Mouse (Mus musculus) ovary, postnatal 10 days (tissue): ENCODE data around the gene Ppp2r5a.
"Not testable (repeated sequence)": the region's sequence is repeated elsewhere in the genome, so short reads cannot be mapped to it uniquely, and the experiment has no call there.

Experiments
- DNase-seq: peaks from one replicate; pipeline ENCODE4 v3.0.0; 2022; ENCODE audit warnings: low spot score

Ppp2r5a gene

DNA sequence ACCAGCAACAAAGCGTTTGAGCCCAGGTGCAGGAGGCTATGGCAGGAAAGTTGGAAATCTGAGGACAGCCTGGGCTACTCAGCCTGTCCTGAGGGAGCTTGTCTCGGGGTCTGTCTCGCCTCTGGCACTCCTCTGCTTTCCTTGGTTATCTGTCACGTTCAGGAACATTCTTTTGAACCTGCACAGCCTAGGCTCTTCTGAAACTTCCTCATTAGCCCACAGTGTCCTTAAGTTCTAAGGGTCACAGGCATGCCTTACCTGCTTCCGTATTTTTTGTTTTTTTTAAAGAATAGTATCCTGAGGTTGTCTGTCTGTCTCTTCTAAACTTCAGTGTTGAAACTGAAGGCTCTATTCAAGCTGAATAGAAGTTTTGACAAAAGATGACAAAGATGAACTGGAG lies at the start of gene Ppp2r5a:
Gene Ppp2r5a (minus strand): TSS at position 199 of the 400 bp plus-strand sequence.
- no peak for DNase-seq

DNA sequence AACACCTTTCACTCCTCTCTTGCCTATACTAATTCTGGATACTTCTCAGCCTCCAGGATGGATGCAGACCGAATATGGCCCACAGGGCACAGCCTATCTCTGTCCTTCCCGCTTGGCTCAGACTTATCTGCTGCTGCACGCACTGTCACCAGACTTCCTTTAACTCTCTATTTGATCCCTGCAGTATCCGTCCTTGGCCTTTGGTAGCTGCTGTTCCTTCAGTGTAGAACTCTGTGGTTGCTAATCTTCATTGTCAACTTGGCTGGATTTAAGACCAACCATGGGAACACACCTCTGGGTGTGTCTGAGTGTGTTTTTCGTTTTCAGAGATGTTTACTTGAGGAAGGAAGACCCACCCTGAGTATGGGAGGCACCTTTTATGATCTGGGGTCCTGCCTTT lies 47.5 kb upstream of the Ppp2r5a start:
- DNase-seq = no peak

DNA sequence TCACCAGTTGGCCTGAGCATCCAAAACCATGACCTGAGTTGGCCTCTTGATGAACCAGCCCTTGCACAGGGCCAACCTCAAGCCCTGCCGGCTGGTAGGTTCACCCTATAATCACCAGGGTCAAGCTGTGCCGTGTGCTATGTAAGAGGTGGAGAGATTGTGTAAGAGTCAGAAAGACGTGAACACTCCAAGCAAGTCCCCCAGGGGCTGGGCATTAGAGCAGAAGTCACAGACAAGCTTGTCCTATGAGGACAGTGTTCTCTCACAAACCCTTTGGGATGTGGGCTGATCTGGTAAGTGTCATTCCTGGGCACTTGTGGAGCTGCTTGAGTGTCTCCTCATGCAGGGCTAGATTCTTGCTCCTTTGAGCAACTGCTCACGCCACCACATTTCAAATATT lies 46.5 kb upstream of the Ppp2r5a start:
- DNase-seq = no peak

DNA sequence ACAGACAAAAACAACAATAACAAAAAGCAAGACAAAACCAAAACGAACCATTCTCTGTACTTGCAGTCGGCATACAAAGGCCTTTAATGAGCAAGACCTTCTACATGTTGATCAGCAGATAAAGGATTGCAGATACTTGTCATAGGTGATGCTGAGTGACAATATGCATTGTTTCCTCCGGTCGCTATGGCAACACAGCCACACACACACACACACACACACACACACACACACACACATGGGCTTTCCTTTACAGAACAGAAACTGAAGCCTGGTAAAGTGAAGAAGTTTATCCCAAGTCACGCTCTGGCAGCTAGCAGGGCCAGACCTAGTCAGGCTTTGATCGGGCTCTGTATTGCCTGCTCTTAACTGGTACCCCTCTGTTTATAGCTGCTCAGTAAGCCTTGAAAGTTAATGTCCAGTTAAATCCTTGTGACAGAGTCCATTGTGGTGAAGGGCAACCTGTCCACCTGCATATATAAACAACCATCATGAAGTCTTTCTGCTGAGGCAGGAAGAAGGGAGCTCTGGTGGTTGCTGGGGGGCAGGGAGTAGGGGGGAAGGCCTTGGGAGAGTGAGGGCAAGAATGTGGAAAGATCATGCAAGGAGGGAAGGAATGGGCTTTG lies 44.4 kb upstream of the Ppp2r5a start:
- no peak for DNase-seq

DNA sequence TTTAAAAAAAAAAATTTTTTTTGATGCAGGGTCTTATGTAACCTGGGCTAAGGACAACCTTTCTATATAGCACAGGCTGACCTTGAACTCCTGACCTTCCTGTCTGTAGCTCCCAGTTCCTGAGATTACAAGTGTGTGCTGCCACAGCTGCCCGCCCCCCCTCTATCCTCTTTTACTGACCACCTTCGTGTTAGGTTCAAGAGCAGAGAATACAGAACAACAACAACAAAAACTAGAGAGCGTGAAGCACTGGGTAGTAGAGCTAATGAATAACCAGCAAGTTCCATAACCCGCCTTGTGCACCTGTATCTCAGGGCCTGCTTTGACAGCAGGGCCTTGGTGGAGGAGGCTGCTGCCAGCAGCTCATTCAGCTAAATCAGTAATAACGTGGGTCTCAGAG lies 43.2 kb upstream of the Ppp2r5a start:
- DNase-seq = no peak

DNA sequence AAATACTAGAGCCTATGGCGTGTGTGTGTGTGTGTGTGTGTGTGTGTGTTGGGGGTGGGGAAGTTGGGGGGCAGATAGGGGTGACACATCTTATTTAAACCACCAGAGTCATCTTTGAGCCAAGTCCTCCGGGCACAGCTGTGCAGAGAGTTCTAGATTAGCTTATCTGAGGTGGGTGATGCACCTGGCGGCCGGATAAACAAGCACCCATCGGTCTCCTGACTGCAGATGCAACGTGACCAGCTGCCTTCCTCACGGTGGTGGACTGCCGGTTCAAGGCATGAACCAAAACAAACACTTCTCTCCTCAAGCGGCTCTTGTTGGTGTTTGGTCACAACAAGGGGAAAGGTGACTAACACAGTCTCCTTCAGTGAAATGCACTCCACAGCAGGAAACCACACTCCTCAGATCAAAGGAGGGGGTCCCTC lies 42.8 kb upstream of the Ppp2r5a start:
- DNase-seq = no peak

DNA sequence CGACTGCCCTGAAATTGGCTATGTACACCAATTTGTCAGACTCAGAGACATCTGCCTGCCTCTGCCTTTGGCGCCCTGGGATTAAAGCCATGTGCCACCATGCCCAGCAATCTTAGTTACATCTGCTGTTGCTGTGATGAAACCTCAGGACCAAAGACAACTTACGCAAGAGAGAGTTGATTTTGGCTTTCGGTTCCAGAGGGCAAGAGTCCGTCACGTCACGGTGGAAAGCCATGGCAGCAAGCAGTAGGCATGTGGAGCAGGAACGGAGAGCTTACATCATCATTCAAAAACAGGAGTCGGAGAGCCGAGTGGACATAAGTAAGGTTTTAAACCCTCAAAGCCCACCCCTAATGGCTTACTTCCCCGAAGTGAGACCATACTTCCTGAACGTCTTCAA lies 42.3 kb upstream of the Ppp2r5a start:
- DNase-seq = no peak

DNA sequence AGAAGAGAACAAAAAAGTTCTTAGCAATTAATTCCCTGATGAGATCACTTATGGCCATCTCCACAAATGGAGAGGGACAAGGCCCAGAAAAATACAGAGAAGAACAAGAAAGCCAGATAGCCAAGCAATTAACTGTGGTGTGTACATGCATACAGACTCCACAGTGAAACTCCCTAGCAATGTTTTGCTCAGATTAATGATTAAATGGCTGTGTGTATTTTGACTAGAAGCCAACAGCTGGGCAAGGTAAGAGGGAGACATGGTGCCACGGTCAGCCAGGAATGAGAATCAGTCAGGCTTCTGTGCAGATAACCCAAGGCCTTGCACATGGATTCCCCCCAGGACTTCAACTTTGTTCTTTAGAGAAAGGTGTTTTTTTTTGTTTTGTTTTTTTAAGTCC lies 41.4 kb upstream of the Ppp2r5a start:
- DNase-seq = no peak

DNA sequence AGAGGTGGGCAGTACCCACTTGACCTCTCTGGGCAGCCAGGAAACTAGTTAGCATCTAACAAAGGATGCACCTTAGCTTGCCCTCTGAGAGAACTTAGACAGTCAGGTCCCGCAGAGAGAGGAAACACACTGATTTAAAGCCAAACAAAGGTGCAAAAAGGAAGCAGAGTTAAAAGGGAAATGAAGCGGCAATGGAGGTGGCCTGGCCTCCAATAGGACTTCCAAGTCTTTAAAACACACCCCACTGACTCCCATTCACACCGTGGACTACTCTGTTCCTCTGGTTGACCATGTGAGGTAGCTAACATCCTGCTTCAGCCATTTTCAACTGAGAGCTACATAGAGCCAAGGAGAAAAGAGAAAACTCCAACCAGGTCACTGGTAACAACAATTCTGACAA lies 35.9 kb upstream of the Ppp2r5a start:
- no peak for DNase-seq

DNA sequence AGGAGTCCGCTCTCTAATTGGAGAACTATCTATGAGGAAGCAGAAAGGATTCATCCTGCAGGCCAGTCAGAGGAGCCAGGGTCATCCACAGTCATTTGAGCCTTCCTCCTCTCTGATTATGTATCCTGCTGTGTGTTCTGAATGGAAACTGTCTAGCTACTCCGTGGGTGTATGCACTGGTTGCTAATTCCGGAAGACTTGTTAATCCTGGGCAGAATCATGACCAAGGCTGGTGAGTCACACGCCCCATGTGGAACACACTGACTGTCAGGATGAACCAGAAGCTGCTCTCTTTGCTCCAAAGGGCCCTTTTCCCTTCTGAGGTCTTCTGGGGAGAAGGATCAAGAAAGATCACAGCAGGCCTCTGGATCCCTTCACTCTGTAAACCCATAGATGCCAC lies 35.5 kb upstream of the Ppp2r5a start:
- DNase-seq = no peak

DNA sequence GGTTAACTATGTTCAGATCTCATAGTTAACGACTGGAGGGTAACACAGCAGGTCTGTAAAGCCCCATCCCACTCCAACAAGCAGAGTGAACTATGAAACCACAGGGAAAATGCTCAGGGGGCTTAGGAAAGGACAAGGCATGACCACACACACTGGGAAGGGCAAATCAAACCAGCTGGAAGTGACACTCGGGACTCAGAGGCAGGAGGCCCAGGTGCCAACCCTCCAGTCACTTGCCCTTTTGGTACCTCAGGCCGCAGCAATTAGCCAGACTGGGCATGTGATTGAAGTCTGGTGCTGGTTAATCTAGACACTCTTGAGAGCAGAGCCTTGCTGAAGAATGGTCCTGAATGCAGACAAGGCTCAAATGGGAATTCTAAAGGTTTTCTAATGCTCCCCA lies 33.6 kb upstream of the Ppp2r5a start:
- DNase-seq = no peak

DNA sequence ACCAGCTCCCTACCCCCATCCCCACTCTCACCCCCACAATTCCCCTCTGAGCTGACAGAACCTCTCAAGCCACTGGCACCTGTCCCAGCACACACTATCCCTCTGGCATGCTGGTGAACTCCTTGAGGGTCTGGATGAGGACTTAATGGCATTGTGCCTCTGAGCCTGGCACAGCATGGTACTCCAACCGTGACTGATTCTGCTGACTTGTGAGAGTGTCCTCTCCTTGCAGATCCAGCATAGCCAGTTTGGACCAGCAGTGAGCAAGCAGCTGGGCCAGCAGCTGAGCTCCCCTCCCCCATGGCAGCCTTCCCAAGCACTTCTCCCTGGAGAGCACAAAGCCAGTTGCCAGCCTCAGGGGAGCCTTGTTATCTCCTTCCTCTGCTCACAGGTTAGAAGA lies 32.3 kb upstream of the Ppp2r5a start:
- peak; percentile 32 for DNase-seq

DNA sequence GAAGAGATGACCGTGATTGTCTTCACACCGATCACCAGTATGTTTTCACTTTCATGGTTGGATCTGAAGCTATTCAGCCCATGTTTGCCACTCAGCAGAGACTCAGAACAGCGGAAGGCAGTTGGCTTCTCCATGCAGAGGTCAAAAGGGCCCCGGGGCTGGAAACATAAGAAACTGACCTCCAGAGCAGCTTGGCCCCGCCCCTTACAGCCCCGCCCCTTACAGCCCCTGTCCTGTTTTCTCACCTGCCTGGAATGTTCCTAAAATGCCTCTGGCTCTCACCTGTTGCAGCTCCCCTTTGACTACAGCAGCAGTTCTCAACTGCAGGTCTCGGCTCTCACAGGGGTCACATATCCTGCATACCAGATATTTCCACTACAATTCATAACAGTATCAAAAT lies 29.5 kb upstream of the Ppp2r5a start:
- DNase-seq = no peak

DNA sequence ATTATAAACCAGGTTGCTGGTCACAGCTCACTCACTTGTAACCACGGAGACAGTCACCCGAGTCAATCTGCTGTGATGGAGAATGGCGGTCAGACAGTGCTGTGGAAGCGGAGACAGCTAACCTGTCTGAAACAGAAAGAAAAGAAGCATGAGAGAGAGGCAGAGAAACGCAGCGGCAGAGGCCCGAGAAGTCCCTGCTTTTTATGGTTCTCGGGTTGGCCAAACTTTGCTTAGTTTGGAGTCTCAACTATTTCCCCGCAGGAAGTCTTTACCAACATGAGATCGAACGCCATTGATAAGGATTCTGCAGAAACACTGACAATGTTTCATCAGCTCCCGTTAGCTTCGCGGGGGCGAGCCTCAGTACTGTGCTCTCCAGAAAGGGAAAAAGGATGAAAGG lies 29.0 kb upstream of the Ppp2r5a start:
- DNase-seq = no peak

DNA sequence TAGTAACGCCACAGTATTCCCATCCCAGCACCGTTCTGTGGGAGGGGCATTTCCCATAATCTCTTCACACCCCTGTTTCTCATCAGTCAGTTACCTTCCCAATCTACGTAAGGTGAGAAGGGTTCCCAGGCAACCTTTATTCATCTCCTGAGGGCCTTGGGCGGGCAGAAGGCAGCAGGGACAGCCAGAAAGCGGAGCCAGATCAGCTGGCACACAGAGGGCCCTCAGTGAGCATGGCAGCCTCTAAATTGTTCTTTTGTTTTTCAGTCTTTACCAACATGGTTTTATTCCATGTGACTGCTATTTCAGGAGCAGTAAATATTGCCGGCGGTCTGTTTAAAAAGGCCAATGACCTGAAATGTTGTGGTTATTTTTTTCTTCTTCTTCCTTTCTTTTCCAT lies 27.0 kb upstream of the Ppp2r5a start:
- no peak for DNase-seq

DNA sequence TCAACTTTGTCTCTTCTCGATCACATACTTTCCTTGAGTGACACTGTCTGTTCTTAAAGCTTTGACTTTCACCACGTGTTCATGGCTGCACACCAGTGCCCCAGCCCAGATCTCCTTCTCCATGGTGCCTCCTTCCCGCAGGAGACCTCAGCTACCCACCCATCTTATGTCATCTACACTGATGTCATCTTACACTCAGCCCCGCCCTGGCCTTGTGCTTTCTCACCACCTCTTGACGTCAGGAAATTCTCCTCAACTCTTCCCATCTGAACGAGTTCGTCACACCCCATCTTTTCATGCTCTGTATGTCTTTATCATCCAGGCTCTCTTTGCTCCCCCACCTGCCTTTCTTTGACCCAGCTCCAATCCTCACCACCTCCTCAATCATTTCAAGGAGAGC lies 22.8 kb upstream of the Ppp2r5a start:
- no peak for DNase-seq

DNA sequence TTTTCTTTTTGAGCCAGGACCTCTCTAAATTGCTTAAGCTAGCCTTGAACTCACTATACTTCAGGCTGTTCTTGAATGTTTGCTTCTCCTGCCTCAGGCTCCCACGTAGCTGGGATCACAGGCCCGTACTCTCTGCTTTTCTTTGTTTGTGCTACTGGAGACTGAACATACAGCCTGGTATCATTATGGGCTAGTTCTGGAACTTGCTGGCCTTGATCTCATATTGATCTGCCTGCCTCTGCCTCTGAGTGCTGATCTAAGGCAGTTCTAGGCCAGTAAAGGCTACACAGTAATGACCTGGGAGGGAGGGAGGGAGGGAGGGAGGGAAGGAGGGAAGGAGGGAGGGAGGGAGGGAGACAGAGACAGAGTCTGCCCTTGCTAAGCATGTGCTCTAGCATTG lies 20.1 kb upstream of the Ppp2r5a start:
- DNase-seq = no peak

DNA sequence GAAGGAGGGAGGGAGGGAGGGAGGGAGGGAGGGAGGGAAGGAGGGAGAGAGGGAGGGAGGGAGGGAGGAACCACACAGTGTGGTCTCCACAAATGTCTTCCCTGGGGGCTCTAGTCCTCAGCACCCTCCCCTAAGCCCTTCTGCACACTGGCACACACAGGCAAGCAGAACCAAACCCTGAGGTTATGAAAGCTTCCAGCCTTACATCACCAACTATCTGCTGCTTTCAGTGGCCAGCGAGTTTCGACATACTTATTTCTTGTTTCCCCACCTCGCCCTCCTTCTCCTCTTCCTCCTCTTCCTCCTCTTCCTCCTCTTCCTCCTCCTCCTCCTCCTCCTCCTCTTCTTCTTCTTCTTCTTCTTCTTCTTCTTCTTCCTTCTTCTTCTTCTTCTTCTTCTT lies 19.6 kb upstream of the Ppp2r5a start:
- not testable (repeated sequence) for DNase-seq

DNA sequence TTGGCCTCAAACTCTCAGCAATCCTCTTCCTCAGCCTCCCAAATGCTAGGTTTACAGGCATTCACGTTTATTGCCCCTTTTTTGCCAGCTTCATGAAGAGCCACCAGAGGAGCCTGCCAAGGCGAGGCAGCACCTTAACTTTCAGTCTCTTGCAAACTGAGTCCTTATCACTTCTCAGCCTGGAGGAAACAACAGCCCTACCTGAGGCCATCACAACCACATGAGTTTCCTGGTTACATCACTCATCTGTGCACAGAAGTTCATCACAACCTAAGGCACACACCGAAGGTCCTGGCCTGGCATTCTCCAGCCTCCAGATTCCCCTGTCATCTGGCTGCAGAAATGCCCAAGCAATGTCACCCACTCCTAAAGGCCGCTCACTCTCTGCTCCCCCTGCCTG lies 19.1 kb upstream of the Ppp2r5a start:
- DNase-seq = no peak

DNA sequence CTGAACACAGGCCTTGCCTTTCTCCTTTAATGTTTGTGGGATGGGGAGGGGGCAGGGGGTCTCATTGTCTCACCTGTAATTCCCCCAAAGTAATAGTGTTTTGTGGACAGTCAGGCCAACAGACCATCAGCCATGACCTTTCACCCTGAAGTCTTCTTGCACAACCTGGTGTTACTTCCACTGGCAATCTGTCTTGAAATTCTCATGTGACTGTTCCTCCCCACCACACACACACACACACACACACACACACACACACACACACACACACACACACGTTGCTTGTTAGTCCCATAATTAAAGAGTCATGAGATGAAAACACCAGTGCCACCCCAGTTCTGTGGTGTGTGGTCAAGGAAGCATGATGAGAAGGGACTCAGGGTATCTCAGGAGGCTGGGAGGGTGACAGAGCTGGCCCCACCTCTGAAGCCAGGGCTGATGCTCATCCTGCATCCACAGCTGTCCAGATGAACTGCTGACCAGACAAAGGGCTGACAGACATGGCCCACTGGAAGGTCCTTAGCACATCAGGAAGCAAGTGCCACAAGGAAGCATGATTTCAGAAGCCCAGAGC lies 18.4 kb upstream of the Ppp2r5a start:
- no peak for DNase-seq

DNA sequence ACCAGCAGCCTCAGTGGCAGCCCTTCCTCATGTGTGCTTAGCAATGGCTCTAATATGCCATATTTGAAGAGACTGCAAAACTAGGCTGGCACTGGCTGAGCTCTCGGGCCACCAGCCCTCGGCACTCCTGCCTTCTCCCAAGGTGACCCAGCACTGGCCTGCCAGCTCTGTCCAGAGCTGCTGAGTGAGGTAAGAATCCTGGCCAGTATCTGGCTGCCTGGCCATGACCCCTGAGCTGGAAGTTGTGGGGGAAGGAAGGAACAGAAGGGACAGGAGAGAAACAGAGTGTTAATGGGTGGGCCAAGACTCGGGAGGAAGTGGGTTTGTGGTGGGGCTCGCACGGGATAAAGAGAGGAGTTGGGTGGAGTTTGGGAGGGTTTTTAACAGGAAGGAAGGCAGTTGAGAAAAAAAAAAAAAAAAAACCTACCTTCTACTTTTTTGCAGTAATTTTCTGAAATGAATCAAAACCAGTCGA lies 17.9 kb upstream of the Ppp2r5a start:
- DNase-seq = no peak

DNA sequence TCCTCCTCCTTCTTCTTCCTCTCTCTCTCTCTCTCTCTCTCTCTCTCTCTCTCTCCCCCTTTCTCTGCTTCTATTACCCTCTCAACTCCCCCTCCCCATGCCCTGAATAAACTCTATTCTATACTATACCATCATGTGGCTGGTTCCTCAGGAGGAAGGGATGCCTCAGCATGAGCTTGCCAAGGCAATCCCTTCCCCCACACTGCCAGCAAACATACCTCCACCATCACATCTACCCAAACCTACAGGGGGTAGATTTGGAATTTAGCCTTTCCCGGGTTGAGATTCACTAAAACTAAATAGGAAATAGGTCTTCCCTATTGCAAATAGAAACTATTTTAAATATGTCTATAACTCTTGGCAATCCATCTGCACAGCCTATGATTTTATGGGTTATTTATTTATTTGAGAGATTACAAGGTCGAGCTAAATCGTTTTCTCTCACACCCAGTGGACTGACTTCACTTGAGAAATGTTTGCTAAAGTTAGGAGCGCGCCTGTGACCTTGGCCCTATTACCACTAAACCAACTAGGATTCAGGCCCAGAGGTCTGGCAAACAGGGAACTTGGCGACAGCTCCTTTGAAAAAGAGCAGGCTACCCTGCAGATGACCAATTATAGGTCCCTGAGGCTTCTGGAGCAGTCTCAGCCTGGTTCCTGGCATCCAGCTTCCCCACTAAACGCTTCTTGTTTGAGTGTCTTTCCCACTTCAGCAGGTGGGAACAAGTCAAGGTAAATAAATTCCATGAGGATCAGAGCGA lies 17.1 kb upstream of the Ppp2r5a start:
- no peak for DNase-seq

DNA sequence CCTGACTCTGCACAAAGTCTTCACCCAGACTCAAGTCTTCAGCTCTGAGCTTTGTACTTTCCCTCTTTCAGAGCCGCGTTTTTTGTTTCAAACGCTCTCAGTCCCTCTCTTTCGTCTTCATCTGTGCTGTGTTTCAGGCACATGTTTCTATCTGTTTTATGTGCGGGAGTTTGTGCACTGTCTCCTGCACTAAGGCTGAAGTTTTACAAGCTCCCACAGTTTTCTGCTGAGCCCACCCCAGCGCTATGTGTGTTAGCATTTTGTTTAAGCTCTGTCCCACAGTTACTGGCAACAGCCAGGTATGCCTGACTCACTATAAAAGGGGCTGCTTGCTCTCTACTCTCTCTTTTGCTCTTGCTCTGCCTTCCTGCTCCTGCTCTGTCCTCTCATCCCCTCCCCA lies 16.3 kb upstream of the Ppp2r5a start:
- no peak for DNase-seq

DNA sequence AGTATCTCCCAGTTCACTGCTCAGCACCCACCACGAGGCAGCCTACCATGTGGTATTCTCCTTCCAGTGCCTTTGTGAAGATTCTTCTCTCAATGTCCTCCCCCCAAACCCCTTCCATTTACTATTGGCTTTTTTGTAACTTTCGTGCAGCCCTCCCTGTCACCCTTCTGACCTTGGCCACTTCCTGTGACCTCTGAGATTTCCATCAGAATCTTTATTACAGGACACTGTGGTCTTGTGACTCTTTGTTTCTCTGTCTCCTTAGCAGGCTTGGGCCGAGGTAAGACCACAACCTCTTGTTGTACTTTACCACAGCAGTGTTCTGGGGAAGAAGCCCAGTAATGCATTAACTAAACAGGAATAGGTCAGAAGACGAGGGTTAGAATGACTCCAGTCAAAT lies 15.9 kb upstream of the Ppp2r5a start:
- no peak for DNase-seq
